Mouse (Mus musculus) bone marrow, adult 2 months (tissue): ENCODE results near the gene Ccser1.

Experiments used
- CTCF ChIP-seq: fragments of 200-500 bp; IDR thresholded peaks from 2 replicates; pipeline ENCODE4 v1.5.1; 2011; ENCODE audit warnings: low read length, control low read depth; ENCODE audit not compliant: control insufficient read depth, insufficient read depth
- POLR2A ChIP-seq: fragments of 200-500 bp; IDR thresholded peaks from 2 replicates; pipeline ENCODE4 v1.6.1; 2011; ENCODE audit warnings: low read depth, mild to moderate bottlenecking, control low read depth, low read length, borderline replicate concordance; ENCODE audit not compliant: control insufficient read depth

DNA sequence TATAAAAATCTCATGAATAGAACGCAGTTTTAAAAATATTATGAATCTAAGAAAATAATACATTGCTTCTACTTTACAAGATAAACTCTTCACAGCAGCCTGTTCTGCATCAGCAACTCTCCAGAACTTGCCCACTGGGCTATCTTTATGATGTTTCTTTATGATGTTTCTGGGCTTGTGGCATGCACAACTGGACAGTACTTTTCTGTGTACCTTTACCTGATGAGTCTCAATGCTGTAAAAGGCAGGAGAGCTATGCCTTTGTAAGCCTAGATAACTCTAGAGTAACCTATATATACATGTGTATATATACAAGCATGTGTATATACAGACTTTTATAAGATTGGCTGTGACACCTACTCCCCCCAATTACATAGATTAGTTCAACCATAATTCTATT is 1084.4 kb downstream of the Ccser1 start:
- no peak for TF ChIP-seq POLR2A
- TF ChIP-seq CTCF = no peak
